Mouse (Mus musculus): ENCODE measurements around the gene Fgfbp3. TPM values are rescaled to one million over a fixed set of nuclear protein-coding genes. Genes with fewer than 3 reads are reported as not detected.

Fgfbp3 gene
- polyA plus RNA-seq, 2 experiments = 4.5 to 5.7 TPM

- Histone ChIP-seq H3K36me3 (ENCODE audit: control insufficient read depth, insufficient read depth, low read length) (no peaks in the 10 kb centered on the region), H3K9me3 (ENCODE audit: control insufficient read depth, low read length) (no peaks in the 10 kb centered on the region), H3K9ac (ENCODE audit: low read depth, low read length, severe bottlenecking) (no peak overlapping the region), H3K4me1 (ENCODE audit: control insufficient read depth, insufficient read depth, low read length) (no peaks in the 10 kb centered on the region), H3K4me2 (replicated peaks; ENCODE audit: low read depth, low read length, severe bottlenecking) (no peak overlapping the region), H3K27me3 (ENCODE audit: control insufficient read depth, insufficient read depth, low read length) (no peaks in the 10 kb centered on the region), H3K27ac (replicated peaks; ENCODE audit: low read depth, low read length) (no peak overlapping the region), H3K4me3 (replicated peaks; ENCODE audit: low read length) (no peak overlapping the region)
- no peak for TF ChIP-seq POLR2A (IDR thresholded peaks at IDR 0.05; ENCODE audit: borderline replicate concordance, extremely low read depth, insufficient read depth, insufficient read length)
- 21% methylated on average over 9 of the region's 9 CpGs for WGBS
- no peak for ATAC-seq (ENCODE audit: low FRiP score, low read depth)
- peak; percentile 49 for DNase-seq (ENCODE audit: low spot score)
These were observed 9.6 kb downstream of the Fgfbp3 start for GRCm38 (mm10) chr19:36909676-36910292.

DNA sequence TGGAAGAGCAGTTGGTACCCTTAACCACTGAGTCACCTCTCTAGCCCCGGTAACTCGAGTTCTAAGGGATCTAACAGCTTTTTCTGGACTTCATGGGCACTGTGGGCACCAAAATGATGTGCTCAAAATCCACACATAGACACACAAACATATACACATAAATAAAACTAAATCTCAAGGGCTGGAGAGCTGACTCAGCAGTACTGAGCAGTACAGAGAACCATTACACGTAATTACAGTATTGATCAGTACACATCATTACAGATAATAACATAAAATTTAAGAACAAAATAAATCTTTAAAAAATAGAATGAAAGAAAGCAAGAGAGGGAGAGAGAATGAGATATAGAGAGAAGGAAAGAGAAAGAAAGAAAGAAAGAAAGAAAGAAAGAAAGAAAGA is 10.3 kb downstream of the Fgfbp3 start:
- Histone ChIP-seq H3K27ac (replicated peaks; ENCODE audit: low read depth, low read length) (no peak overlapping the region), H3K4me1 (ENCODE audit: control insufficient read depth, insufficient read depth, low read length) (no peaks in the 10 kb centered on the region), H3K9me3 (ENCODE audit: control insufficient read depth, low read length) (no peaks in the 10 kb centered on the region), H3K4me3 (replicated peaks; ENCODE audit: low read length) (no peak overlapping the region), H3K9ac (ENCODE audit: low read depth, low read length, severe bottlenecking) (no peak overlapping the region), H3K4me2 (replicated peaks; ENCODE audit: low read depth, low read length, severe bottlenecking) (no peak overlapping the region), H3K27me3 (ENCODE audit: control insufficient read depth, insufficient read depth, low read length) (no peaks in the 10 kb centered on the region), H3K36me3 (ENCODE audit: control insufficient read depth, insufficient read depth, low read length) (no peaks in the 10 kb centered on the region)
- no peak for TF ChIP-seq POLR2A (IDR thresholded peaks at IDR 0.05; ENCODE audit: borderline replicate concordance, extremely low read depth, insufficient read depth, insufficient read length)
- ATAC-seq (ENCODE audit: low FRiP score, low read depth) (no peak), DNase-seq (ENCODE audit: low spot score) (no peak)
- WGBS = 75% methylated on average over 3 of the region's 3 CpGs

GRCm38 (mm10) chr19:36904211-36905007 is 15.0 kb downstream of the Fgfbp3 start:
- Histone ChIP-seq H3K4me1 (ENCODE audit: control insufficient read depth, insufficient read depth, low read length) (no peaks in the 10 kb centered on the region), H3K9me3 (ENCODE audit: control insufficient read depth, low read length) (no peaks in the 10 kb centered on the region), H3K4me2 (replicated peaks; ENCODE audit: low read depth, low read length, severe bottlenecking) (peak overlapping the region; percentile 72), H3K36me3 (ENCODE audit: control insufficient read depth, insufficient read depth, low read length) (no peaks in the 10 kb centered on the region), H3K27ac (replicated peaks; ENCODE audit: low read depth, low read length) (no peak overlapping the region), H3K27me3 (ENCODE audit: control insufficient read depth, insufficient read depth, low read length) (no peaks in the 10 kb centered on the region), H3K9ac (ENCODE audit: low read depth, low read length, severe bottlenecking) (peak overlapping the region; percentile 71), H3K4me3 (replicated peaks; ENCODE audit: low read length) (peak overlapping the region; percentile 49)
- no peak for TF ChIP-seq POLR2A (IDR thresholded peaks at IDR 0.05; ENCODE audit: borderline replicate concordance, extremely low read depth, insufficient read depth, insufficient read length)
- ATAC-seq (ENCODE audit: low FRiP score, low read depth) = peak; percentile 82
- WGBS = 2% methylated on average over 41 of the region's 41 CpGs
- DNase-seq (ENCODE audit: low spot score) = peak; percentile 44

DNA sequence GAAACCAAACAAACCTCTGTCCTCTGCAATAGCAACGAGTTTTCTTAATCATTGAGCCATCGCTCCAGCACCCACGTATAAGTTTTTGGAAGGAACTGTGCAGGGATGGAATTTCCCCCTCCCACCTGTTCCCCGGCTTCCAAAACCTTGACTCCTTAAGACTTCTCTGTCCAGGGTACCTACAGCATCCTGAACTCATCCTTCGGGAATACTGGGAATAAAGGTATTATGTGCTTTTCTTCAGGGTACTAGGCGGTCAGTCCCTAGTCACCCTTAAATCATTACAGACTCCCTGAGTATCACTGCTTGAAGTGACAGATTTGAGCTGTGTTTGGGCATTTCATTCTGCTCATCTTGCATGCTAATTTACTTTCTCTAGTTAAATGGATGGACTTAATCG is 16.0 kb downstream of the Fgfbp3 start:
- no peak overlapping the region for H3K9ac ChIP-seq (ENCODE audit: low read depth, low read length, severe bottlenecking)
- H3K9me3 ChIP-seq (ENCODE audit: control insufficient read depth, low read length) = no peaks in the 10 kb centered on the region
- 40% methylated on average over 7 of the region's 7 CpGs for WGBS
- H3K4me2 ChIP-seq (replicated peaks; ENCODE audit: low read depth, low read length, severe bottlenecking) = peak overlapping the region; percentile 72
- no peaks in the 10 kb centered on the region for H3K27me3 ChIP-seq (ENCODE audit: control insufficient read depth, insufficient read depth, low read length)
- no peak for TF ChIP-seq POLR2A (IDR thresholded peaks at IDR 0.05; ENCODE audit: borderline replicate concordance, extremely low read depth, insufficient read depth, insufficient read length)
- H3K27ac ChIP-seq (replicated peaks; ENCODE audit: low read depth, low read length) = no peak overlapping the region
- ATAC-seq (ENCODE audit: low FRiP score, low read depth) (no peak), DNase-seq (ENCODE audit: low spot score) (no peak)
- no peaks in the 10 kb centered on the region for H3K36me3 ChIP-seq (ENCODE audit: control insufficient read depth, insufficient read depth, low read length)
- H3K4me1 ChIP-seq (ENCODE audit: control insufficient read depth, insufficient read depth, low read length) = no peaks in the 10 kb centered on the region
- H3K4me3 ChIP-seq (replicated peaks; ENCODE audit: low read length) = no peak overlapping the region

GRCm38 (mm10) chr19:36897778-36898177 is 21.6 kb downstream of the Fgfbp3 start:
- Histone ChIP-seq H3K9ac (ENCODE audit: low read depth, low read length, severe bottlenecking) (no peak overlapping the region), H3K36me3 (ENCODE audit: control insufficient read depth, insufficient read depth, low read length) (peaks cover 17% of the 10 kb centered on the region), H3K9me3 (ENCODE audit: control insufficient read depth, low read length) (no peaks in the 10 kb centered on the region), H3K27me3 (ENCODE audit: control insufficient read depth, insufficient read depth, low read length) (no peaks in the 10 kb centered on the region), H3K4me3 (replicated peaks; ENCODE audit: low read length) (no peak overlapping the region), H3K4me1 (ENCODE audit: control insufficient read depth, insufficient read depth, low read length) (no peaks in the 10 kb centered on the region), H3K4me2 (replicated peaks; ENCODE audit: low read depth, low read length, severe bottlenecking) (no peak overlapping the region), H3K27ac (replicated peaks; ENCODE audit: low read depth, low read length) (no peak overlapping the region)
- no peak for ATAC-seq (ENCODE audit: low FRiP score, low read depth)
- no peak for TF ChIP-seq POLR2A (IDR thresholded peaks at IDR 0.05; ENCODE audit: borderline replicate concordance, extremely low read depth, insufficient read depth, insufficient read length)
- no peak for DNase-seq (ENCODE audit: low spot score)
- WGBS = 43% methylated on average over 9 of the region's 9 CpGs
